Mouse (Mus musculus): Measurements from ENCODE around the gene Ankfy1. TPM values are rescaled to one million over a fixed set of nuclear protein-coding genes. Genes with fewer than 3 reads are reported as not detected.

Ankfy1 gene
- polyA plus RNA-seq (2016; fragmentation: Nextera tagmentation; extraction: Ambion mirVana), result 24.6 and 29.9 TPM in 2 replicates

GRCm38 (mm10) chr11:72689551-72690510 lies at the start of gene Ankfy1:
TSS of gene Ankfy1 (plus strand) at chr11:72690006.
- Histone ChIP-seq H3K4me1 (peaks cover 32% of the 10 kb centered on the region), H3K9me3 (replicated peaks) (no peaks in the 10 kb centered on the region), H3K27ac (replicated peaks) (peak within 1 kb of the TSS; percentile 96), H3K27me3 (ENCODE audit: low read depth, poor library complexity, severe bottlenecking) (no peaks in the 10 kb centered on the region), H3K4me3 (peak within 1 kb of the TSS; percentile 74), H3K36me3 (peaks cover 20% of the 10 kb centered on the region; the same call in 1 of the 2 replicates)
- DNase-seq (ENCODE audit: low spot score), result peak; percentile 96
- under 1% methylated on average over 56 of the region's 56 CpGs for WGBS

GRCm38 (mm10) chr11:72642730-72643129 lies 47.1 kb upstream of the Ankfy1 start:
- DNase-seq (ENCODE audit: low spot score), result no peak
- H3K4me3 ChIP-seq, result no peak overlapping the region
- peaks cover 5% of the 10 kb centered on the region; the same call in 1 of the 2 replicates for H3K9me3 ChIP-seq (replicated peaks)
- no peak overlapping the region for H3K27ac ChIP-seq (replicated peaks)
- H3K4me1 ChIP-seq, result peaks cover 4% of the 10 kb centered on the region
- H3K36me3 ChIP-seq, result peaks cover 11% of the 10 kb centered on the region
- H3K27me3 ChIP-seq (ENCODE audit: low read depth, poor library complexity, severe bottlenecking), result no peaks in the 10 kb centered on the region
- 30% methylated on average over 4 of the region's 4 CpGs for WGBS

GRCm38 (mm10) chr11:72645386-72645785 lies 44.4 kb upstream of the Ankfy1 start:
- H3K9me3 ChIP-seq (replicated peaks), result peaks cover 5% of the 10 kb centered on the region; the same call in 1 of the 2 replicates
- H3K27me3 ChIP-seq (ENCODE audit: low read depth, poor library complexity, severe bottlenecking), result no peaks in the 10 kb centered on the region
- no peak overlapping the region for H3K27ac ChIP-seq (replicated peaks)
- H3K4me1 ChIP-seq, result peaks cover 4% of the 10 kb centered on the region
- DNase-seq (ENCODE audit: low spot score), result no peak
- H3K36me3 ChIP-seq, result peaks cover 9% of the 10 kb centered on the region
- WGBS, result 89% methylated on average over 5 of the region's 5 CpGs
- no peak overlapping the region for H3K4me3 ChIP-seq

- Histone ChIP-seq H3K27me3 (ENCODE audit: low read depth, poor library complexity, severe bottlenecking) (no peaks in the 10 kb centered on the region), H3K9me3 (replicated peaks) (no peaks in the 10 kb centered on the region), H3K27ac (replicated peaks) (no peak overlapping the region), H3K4me3 (no peak overlapping the region), H3K36me3 (no peaks in the 10 kb centered on the region), H3K4me1 (no peaks in the 10 kb centered on the region)
- DNase-seq (ENCODE audit: low spot score), result no peak
- WGBS, result 89% methylated on average over 2 of the region's 2 CpGs
These were observed 39.5 kb upstream of the Ankfy1 start for GRCm38 (mm10) chr11:72650347-72650746.

- no peak overlapping the region for H3K4me3 ChIP-seq
- DNase-seq (ENCODE audit: low spot score), result no peak
- H3K9me3 ChIP-seq (replicated peaks), result peaks cover 6% of the 10 kb centered on the region; the same call in 1 of the 2 replicates
- H3K27ac ChIP-seq (replicated peaks), result no peak overlapping the region
- H3K4me1 ChIP-seq, result no peaks in the 10 kb centered on the region
- H3K36me3 ChIP-seq, result peaks cover 10% of the 10 kb centered on the region; the same call in 1 of the 2 replicates
- H3K27me3 ChIP-seq (ENCODE audit: low read depth, poor library complexity, severe bottlenecking), result no peaks in the 10 kb centered on the region
These were observed 29.9 kb upstream of the Ankfy1 start for GRCm38 (mm10) chr11:72659918-72660317.

- Histone ChIP-seq H3K4me3 (no peak overlapping the region), H3K9me3 (replicated peaks) (peaks cover 6% of the 10 kb centered on the region; the same call in 1 of the 2 replicates), H3K27me3 (ENCODE audit: low read depth, poor library complexity, severe bottlenecking) (no peaks in the 10 kb centered on the region), H3K27ac (replicated peaks) (no peak overlapping the region), H3K4me1 (no peaks in the 10 kb centered on the region), H3K36me3 (peaks cover 13% of the 10 kb centered on the region; the same call in 1 of the 2 replicates)
- 97% methylated on average over 1 of the region's 1 CpGs for WGBS
- no peak for DNase-seq (ENCODE audit: low spot score)
These were observed 29.4 kb upstream of the Ankfy1 start for GRCm38 (mm10) chr11:72660359-72660758.

GRCm38 (mm10) chr11:72664641-72665040 lies 25.2 kb upstream of the Ankfy1 start:
- Histone ChIP-seq H3K27ac (replicated peaks) (no peak overlapping the region), H3K4me1 (no peaks in the 10 kb centered on the region), H3K9me3 (replicated peaks) (no peaks in the 10 kb centered on the region), H3K36me3 (peaks cover 37% of the 10 kb centered on the region), H3K4me3 (no peak overlapping the region), H3K27me3 (ENCODE audit: low read depth, poor library complexity, severe bottlenecking) (no peaks in the 10 kb centered on the region)
- 93% methylated on average over 4 of the region's 4 CpGs for WGBS
- no peak for DNase-seq (ENCODE audit: low spot score)

- H3K27me3 ChIP-seq (ENCODE audit: low read depth, poor library complexity, severe bottlenecking), result no peaks in the 10 kb centered on the region
- no peaks in the 10 kb centered on the region; the same call in 1 of the 2 replicates for H3K4me1 ChIP-seq
- DNase-seq (ENCODE audit: low spot score), result no peak
- H3K9me3 ChIP-seq (replicated peaks), result no peaks in the 10 kb centered on the region
- H3K36me3 ChIP-seq, result peaks cover 35% of the 10 kb centered on the region
- H3K4me3 ChIP-seq, result no peak overlapping the region
- H3K27ac ChIP-seq (replicated peaks), result no peak overlapping the region
These were observed 19.2 kb upstream of the Ankfy1 start for GRCm38 (mm10) chr11:72670634-72671033.

- H3K9me3 ChIP-seq (replicated peaks), result no peaks in the 10 kb centered on the region
- no peaks in the 10 kb centered on the region; the same call in 1 of the 2 replicates for H3K4me1 ChIP-seq
- DNase-seq (ENCODE audit: low spot score), result no peak
- 83% methylated on average over 6 of the region's 6 CpGs for WGBS
- no peaks in the 10 kb centered on the region for H3K27me3 ChIP-seq (ENCODE audit: low read depth, poor library complexity, severe bottlenecking)
- no peak overlapping the region for H3K4me3 ChIP-seq
- no peak overlapping the region for H3K27ac ChIP-seq (replicated peaks)
- peaks cover 28% of the 10 kb centered on the region for H3K36me3 ChIP-seq
These were observed 18.4 kb upstream of the Ankfy1 start for GRCm38 (mm10) chr11:72671294-72671988.

- Histone ChIP-seq H3K9me3 (replicated peaks) (no peaks in the 10 kb centered on the region), H3K4me3 (no peak overlapping the region), H3K36me3 (peaks cover 19% of the 10 kb centered on the region), H3K4me1 (no peaks in the 10 kb centered on the region; the same call in 1 of the 2 replicates), H3K27me3 (ENCODE audit: low read depth, poor library complexity, severe bottlenecking) (no peaks in the 10 kb centered on the region), H3K27ac (replicated peaks) (no peak overlapping the region)
- 96% methylated on average over 1 of the region's 1 CpGs for WGBS
- DNase-seq (ENCODE audit: low spot score), result no peak
These were observed 17.4 kb upstream of the Ankfy1 start for GRCm38 (mm10) chr11:72672438-72672837.

- 46% methylated on average over 2 of the region's 2 CpGs for WGBS
- no peak overlapping the region for H3K27ac ChIP-seq (replicated peaks)
- DNase-seq (ENCODE audit: low spot score), result no peak
- H3K4me3 ChIP-seq, result no peak overlapping the region
- no peaks in the 10 kb centered on the region; the same call in 1 of the 2 replicates for H3K4me1 ChIP-seq
- H3K9me3 ChIP-seq (replicated peaks), result no peaks in the 10 kb centered on the region
- no peaks in the 10 kb centered on the region for H3K27me3 ChIP-seq (ENCODE audit: low read depth, poor library complexity, severe bottlenecking)
- H3K36me3 ChIP-seq, result peaks cover 14% of the 10 kb centered on the region; the same call in 1 of the 2 replicates
These were observed 14.5 kb upstream of the Ankfy1 start for GRCm38 (mm10) chr11:72675280-72675679.

GRCm38 (mm10) chr11:72680726-72681125 lies 9.1 kb upstream of the Ankfy1 start:
- no peak overlapping the region for H3K4me3 ChIP-seq
- no peaks in the 10 kb centered on the region for H3K4me1 ChIP-seq
- H3K36me3 ChIP-seq, result peaks cover 39% of the 10 kb centered on the region
- H3K27me3 ChIP-seq (ENCODE audit: low read depth, poor library complexity, severe bottlenecking), result no peaks in the 10 kb centered on the region
- DNase-seq (ENCODE audit: low spot score), result no peak
- H3K9me3 ChIP-seq (replicated peaks), result no peaks in the 10 kb centered on the region
- no peak overlapping the region for H3K27ac ChIP-seq (replicated peaks)
